Mouse (Mus musculus) heart, adult 2 months (tissue): ENCODE results near the gene Pigb.

ENCODE experiments used
- CTCF ChIP-seq: fragments of 200-600 bp; IDR thresholded peaks from 2 replicates; pipeline ENCODE4 v1.8.1; 2022; ENCODE audit warnings: antibody characterized with exemption, mild to moderate bottlenecking, moderate library complexity
- POLR2A ChIP-seq: fragments of 200-500 bp; IDR thresholded peaks from 2 replicates; pipeline ENCODE4 v1.6.1; 2011; ENCODE audit warnings: mild to moderate bottlenecking, low read depth, low read length, control low read depth; ENCODE audit not compliant: insufficient read depth

- no peak for TF ChIP-seq CTCF
- TF ChIP-seq POLR2A, result no peak
These were observed 43.4 kb downstream of the Pigb start for GRCm38 (mm10) chr9:72996806-72997205.
